Mouse (Mus musculus) left cerebral cortex, adult 2 months (tissue): ENCODE measurements around the gene Hspd1. TPM values are rescaled to one million over a fixed set of nuclear protein-coding genes. Genes with fewer than 3 reads are reported as not detected.

Experiments used
- DNase-seq, 2 experiments: peaks; one replicate each; pipeline ENCODE4 v3.0.0; 2021 to 2022; ENCODE audit warnings: low spot score in 2 of 2, mixed read lengths in 1 of 2; ENCODE audit errors: extremely low spot score in 1 of 2
- H3K27ac ChIP-seq: fragments of 200-600 bp; 2 replicates; pipeline ENCODE4 v1.8.1; 2022
- H3K4me3 ChIP-seq: fragments of 200-600 bp; 2 replicates; pipeline ENCODE4 v1.8.1; 2022
- CTCF ChIP-seq: fragments of 200-600 bp; IDR thresholded peaks from 2 replicates; pipeline ENCODE4 v1.8.1; 2022; ENCODE audit warnings: antibody characterized with exemption, mild to moderate bottlenecking, moderate library complexity
- intact Hi-C: fragments of 180-260 bp; cut with DNase I; formaldehyde crosslinking; loops from one replicate; pipeline ENCODE4 v1.15.1; 2025
- total RNA-seq, 2 experiments: library from RNA; stranded (reverse); gene quantifications; 2 replicates each; pipeline ENCODE4 v1.2.3; 2021

The Hspd1 gene
- total RNA-seq, 2 experiments from 2014 or later = 151 to 170 TPM

DNA sequence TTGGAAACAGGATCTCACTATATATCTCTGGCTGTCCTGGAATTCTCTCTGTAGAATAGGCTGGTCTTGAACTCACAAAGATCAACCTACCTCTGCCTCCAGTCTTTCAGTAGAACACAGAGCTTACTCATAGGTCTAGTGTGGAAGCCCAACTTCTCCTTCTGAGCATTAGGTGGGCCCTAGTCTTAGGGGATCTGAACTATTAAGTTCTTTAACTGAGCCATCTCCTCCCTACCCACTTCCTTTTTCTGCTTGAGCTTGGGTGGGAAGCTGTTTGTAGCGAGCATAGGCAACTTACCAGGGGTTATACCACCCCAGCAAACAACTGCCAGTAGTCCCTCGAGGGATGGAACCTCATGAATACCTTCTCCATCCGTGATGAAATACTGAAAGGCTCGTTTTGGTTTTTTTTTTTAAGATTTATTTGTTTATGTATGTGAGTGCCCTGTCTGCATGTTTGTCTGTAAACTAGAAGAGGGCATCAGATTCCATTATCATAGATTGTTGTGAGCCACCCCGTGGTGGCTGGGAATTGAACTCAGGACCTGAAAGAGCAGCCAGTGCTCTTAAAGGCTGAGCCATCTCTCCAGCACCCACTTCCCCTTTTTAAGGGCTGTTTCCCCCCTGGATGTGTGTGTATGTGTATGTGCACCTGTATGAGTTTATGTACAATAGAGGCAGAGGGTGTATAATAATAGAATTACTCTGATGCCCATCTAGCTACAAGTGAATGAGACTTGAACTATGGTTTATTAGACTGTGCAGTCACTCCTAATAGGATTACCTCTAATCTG lies 32.5 kb downstream of the Hspd1 start:
- no peak for DNase-seq
- intact Hi-C loops = no loop called here
- no peak for TF ChIP-seq CTCF
- H3K4me3 ChIP-seq = no peak overlapping the region
- H3K27ac ChIP-seq = no peak overlapping the region

DNA sequence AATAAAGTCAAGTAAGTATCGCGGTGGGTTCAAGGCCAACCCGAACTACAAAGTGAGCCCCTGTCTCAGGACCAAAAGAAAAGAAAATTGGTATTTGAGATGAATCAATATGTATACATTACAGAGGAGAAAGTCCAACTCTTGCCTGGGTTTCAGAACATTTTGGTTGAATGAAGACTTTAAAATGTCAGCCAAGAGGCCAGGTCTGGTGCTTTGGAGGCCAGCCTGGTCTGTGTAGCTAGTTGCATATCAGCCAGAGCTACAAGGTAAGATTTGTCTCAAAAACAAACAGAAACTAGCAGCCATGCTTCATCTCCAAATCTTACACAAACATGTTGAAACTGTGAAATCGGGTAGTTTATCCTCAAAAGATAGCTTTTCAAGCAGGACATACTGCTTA lies 34.4 kb downstream of the Hspd1 start:
- Histone ChIP-seq H3K4me3 (peak overlapping the region; percentile 94), H3K27ac (no peak overlapping the region)
- no peak for TF ChIP-seq CTCF
- DNase-seq = no peak
- intact Hi-C loops = loop anchor here (2.0 kb wide), 1 partner anchor 33 kb away; no protein-coding TSS in a partner anchor

DNA sequence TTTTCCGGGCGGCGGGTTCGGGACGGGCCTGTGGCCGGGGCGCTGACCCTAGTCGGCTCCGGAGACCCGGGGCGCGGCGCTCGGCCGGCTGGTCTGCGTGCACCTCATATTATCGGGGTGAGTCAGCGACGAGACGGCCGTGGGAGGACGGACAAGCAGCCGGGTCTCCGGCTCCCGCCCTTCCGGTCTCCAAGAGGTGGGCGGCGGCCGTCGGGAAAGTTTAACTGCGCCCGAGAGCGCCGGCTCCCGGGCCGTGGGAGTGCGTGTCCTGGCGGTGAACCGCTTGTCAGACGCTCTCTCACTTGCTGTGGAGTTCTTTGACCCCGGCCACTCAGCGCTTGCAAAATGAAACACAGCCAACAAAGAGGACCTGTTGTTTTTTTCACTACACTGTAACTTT lies 35.0 kb downstream of the Hspd1 start:
- DNase-seq = peak in 1 of 2 experiments; percentile 62
- Histone ChIP-seq H3K4me3 (peak overlapping the region; percentile 94), H3K27ac (peak overlapping the region; percentile 98)
- intact Hi-C loops = loop anchor here (2.0 kb wide), 1 partner anchor 34 kb away; no protein-coding TSS in a partner anchor
- TF ChIP-seq CTCF = peak; percentile 6; the same call in 1 of the 2 replicates

DNA sequence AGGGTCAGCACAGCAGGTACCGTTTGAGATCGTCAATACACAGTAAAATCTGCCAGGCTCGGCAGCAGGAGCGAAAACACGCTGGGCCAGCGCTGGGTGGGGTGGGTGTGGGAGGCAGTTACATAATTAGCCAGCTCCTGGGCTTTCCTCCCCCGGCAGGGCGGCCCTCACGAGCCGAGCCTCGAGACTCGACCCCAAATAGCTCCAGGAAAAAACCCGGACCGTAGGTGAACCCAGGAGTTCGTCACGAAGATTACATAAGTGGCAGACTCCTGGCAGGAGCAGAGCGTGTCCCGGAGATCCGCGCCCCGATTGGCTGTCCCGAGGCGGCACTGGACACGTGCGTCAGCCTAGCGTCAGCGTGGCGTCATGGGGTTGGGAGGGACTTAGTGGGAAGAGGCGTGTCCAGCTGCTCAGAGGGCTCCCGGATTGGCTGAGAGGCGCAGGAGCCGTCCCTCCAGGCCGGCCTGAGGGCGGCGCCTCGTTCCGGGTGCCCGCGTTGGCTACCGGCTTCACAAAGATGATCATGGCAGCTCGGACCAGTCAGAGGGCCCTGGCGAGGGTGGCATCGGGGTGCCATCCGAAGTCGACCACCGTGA lies 35.6 kb downstream of the Hspd1 start, which contains the start of gene Coq10b:
TSS of gene Coq10b (plus strand) at position 416 of the 599 bp plus-strand sequence.
- no peak; the same call in 1 of the 2 replicates for TF ChIP-seq CTCF
- DNase-seq = peak; percentile 99
- peak within 1 kb of the TSS; percentile 94 for H3K4me3 ChIP-seq
- intact Hi-C loops = loop anchor here (1.0 to 2.0 kb wide), 3 partner anchors 25 to 79 kb away; partner anchors contain the start of genes Mob4 and Sf3b1
- H3K27ac ChIP-seq = peak within 1 kb of the TSS; percentile 98

- H3K4me3 ChIP-seq = peak overlapping the region; percentile 94
- DNase-seq = no peak
- intact Hi-C loops = loop anchor here (1.0 to 2.0 kb wide), 3 partner anchors 24 to 80 kb away; partner anchors contain the start of genes Mob4 and Sf3b1
- TF ChIP-seq CTCF = no peak
- peak overlapping the region; percentile 98 for H3K27ac ChIP-seq
These were observed 36.4 kb downstream of the Hspd1 start for GRCm38 (mm10) chr1:55051671-55052070.

- no peak for TF ChIP-seq CTCF
These were observed 39.0 kb downstream of the Hspd1 start for GRCm38 (mm10) chr1:55048841-55049587.

DNA sequence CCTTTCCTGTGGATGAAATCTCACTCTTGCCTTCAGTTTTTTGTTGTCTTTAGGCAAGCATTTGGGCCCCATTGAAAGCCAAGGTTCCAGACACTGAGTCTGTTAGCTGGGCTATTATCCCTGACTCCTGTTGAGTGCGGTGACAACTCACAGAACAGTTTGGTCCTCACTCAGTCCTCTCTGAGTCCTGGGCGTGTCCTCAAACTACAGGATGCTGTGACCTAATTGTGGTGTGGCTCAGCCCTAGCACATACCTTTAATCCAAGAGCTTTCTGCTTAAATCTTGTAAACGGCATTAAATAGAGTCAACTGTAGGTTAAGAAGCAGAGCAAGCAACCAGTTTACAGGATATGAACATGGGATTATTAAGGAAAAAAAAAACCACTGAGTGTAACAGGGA lies 44.9 kb downstream of the Hspd1 start:
- intact Hi-C loops = no loop called here
- no peak for TF ChIP-seq CTCF
- no peak overlapping the region for H3K27ac ChIP-seq
- DNase-seq = no peak
- H3K4me3 ChIP-seq = no peak overlapping the region

More at GRCm38 (mm10) chr1:55048841-55049587, 39.0 kb downstream of the Hspd1 start:
- no peak for DNase-seq
- Histone ChIP-seq H3K27ac (no peak overlapping the region), H3K4me3 (no peak overlapping the region)
- intact Hi-C loops = no loop called here

GRCm38 (mm10) chr1:55042246-55042645 lies 45.8 kb downstream of the Hspd1 start:
- H3K4me3 ChIP-seq = no peak overlapping the region
- intact Hi-C loops = no loop called here
- H3K27ac ChIP-seq = no peak overlapping the region
- no peak for DNase-seq
- TF ChIP-seq CTCF = peak; percentile 3; the same call in 1 of the 2 replicates

- DNase-seq = no peak
- H3K4me3 ChIP-seq = no peak overlapping the region
- intact Hi-C loops = no loop called here
- H3K27ac ChIP-seq = no peak overlapping the region
- no peak for TF ChIP-seq CTCF
These were observed 46.4 kb downstream of the Hspd1 start for GRCm38 (mm10) chr1:55041691-55042090.

DNA sequence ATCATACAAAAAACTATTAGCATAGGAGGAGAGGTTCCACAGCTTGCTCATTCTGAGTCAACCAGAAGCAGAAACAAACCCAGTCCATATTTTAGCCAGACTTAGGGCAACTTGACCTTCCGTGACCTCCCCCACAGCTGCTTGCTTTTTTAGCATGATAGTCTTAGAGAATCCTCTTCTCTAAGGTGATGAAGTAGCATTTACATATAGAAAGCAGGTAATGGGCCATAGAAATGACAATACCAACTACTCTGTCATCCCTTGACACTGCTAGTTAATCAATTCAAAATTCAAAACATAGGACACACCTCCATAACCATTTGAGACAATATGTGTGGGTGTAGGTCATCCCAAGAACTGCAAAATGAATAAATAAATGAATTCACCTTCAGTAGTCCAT lies 48.1 kb downstream of the Hspd1 start:
- H3K27ac ChIP-seq = no peak overlapping the region

DNA sequence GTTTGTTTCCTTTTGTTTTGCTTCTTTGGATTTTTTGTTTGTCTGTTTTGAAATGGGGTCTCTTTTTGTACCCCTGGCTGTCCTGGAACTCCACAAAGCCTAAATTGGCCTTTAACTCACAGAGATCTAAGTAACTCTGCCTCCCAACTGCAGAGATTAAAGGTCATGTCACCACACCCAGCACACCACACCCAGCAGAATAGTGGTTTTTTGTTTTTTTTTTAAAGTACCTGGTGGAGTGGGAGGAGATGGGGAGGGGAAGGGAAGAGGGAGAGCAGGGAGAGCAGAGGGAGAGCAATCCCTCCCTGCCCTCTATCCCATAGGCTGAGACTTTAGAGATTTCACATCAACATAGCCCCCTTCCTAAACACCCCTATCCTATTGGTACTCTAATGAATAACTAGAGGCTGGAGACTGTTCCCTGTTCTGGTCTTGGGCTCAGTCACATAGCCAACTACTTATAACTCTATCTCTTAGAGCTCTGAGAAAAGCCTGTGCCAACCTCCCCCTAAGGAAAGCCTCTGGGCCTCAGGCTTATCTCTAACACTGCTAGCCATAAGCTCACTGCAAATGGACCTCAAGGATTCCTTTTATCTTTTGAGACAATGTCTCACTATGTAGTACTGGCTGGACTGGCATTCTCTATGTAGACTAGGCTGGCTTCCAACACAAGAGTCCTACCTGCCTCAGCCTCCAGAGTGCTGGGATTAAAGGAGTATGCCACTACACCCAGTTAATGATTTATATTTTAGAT lies 56.8 kb downstream of the Hspd1 start:
- Histone ChIP-seq H3K4me3 (no peak overlapping the region), H3K27ac (no peak overlapping the region)
- intact Hi-C loops = no loop called here
- TF ChIP-seq CTCF = no peak
- no peak for DNase-seq

More for the DNA sequence above, 48.1 kb downstream of the Hspd1 start:
- DNase-seq = no peak
- TF ChIP-seq CTCF = no peak
- intact Hi-C loops = no loop called here
- no peak overlapping the region for H3K4me3 ChIP-seq
